Mouse (Mus musculus) heart, postnatal 25 days (tissue): ENCODE results near the gene Wdr25. TPM values are rescaled to one million over a fixed set of nuclear protein-coding genes. Genes with fewer than 3 reads are reported as not detected.

ENCODE experiments used
- DNase-seq: peaks from one replicate; pipeline ENCODE4 v3.0.0; 2022; ENCODE audit warnings: low spot score
- intact Hi-C: fragments of 180-260 bp; cut with DNase I; formaldehyde crosslinking; loops from one replicate; pipeline ENCODE4 v1.15.1; 2025
- total RNA-seq, 2 experiments: library from RNA; stranded (reverse); gene quantifications; 2 replicates each; pipeline ENCODE4 v1.2.3; 2021

Wdr25 gene
- total RNA-seq, 2 experiments from 2014 or later: 3.9 TPM

DNA sequence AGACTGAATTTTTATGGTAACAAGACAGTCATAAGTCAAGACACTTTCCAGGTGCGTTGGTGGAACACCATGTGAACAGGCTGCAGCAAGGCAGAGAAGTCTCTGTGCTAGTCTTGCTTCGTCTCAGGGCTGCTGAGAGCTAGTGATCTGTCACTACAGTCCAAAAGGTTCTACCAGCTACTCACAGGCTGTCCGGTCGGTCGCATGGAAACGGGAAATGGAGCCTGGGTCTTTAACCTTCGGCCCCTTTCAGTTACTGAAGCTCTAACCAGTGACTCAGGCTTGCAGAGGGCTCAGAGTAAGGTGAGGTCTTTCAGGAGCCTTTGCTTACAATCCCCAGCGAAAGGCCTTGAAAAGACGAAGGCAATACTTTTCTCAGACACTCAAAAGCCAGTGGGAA, 78.0 kb downstream of the Wdr25 start:
- no peak for DNase-seq
- intact Hi-C loops: no loop called here

DNA sequence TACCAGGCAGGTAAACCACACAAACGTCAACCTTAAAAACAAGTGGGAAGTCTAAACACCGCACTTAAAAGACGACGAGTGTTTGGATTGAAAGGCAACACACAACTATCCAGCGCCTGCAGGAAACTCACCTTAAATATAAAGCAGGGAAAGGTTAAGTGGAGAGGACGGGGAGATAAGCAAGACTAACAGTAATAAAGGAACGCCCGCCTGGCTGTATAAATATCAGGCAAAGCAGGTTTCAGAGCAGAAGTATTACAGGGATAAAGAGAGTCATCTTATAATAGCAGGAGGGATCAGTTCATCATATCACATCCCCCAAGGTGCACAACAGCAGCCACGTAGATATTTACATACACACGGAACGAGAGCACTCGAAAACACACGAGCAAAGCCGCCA, 78.8 kb downstream of the Wdr25 start:
- intact Hi-C loops: no loop called here

DNA sequence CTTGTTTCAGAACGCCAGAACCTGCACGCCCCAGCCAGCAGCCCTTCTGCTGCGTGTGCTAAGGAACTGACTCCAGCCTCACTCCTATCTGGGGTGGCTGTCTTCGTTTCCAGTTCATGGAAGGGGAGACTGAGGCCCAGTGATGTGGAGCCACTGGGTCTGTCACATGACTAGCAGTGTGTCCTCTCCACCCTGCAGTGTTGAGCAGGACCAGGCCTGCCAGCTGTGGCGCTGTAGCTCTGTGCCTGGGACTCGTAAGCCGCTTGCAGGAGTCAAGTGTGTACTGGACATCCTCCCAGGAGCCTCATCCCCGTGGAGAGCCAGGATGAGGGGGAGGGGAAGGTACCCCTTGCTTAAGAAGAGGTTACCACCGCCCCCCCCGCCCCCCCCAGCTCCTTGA, 86.5 kb downstream of the Wdr25 start:
- no peak for DNase-seq
- intact Hi-C loops: no loop called here

More for the DNA sequence above, 78.8 kb downstream of the Wdr25 start:
- no peak for DNase-seq

DNA sequence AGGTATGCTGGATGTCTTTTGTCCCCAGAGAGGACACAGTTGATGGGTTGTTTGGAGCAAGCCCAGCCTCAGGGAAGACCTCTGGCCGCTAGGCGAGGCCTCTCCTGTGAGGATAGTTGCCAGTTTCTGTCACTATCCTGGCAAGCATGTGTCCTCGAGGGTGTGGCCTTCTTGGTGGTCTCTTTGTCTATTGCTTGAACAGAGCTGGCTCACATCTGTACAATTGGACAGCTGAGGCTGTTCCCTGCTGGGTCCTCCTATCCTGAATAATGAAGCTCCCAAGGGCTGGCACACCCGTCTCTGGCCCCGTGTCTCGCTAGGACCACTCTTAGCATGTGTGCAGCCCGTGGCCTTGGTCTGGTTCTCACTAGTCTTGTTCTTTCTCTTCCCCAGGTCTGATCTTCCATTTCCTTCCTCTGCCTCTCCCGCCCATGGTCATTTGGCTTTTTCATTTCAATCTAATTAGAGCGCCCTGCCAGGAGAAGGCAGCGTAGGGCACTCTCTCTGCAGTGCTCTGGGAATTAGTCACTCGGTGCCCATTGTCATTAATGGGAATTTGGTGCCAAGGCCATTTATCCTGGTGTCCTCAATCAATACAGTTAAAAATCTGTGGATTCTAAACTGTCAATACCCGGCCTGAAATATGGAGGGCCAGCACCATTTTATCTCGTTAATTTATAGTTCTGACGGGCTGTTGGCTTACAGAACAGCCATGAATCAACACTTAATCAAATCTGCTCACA, 88.7 kb downstream of the Wdr25 start:
- intact Hi-C loops: no loop called here

DNA sequence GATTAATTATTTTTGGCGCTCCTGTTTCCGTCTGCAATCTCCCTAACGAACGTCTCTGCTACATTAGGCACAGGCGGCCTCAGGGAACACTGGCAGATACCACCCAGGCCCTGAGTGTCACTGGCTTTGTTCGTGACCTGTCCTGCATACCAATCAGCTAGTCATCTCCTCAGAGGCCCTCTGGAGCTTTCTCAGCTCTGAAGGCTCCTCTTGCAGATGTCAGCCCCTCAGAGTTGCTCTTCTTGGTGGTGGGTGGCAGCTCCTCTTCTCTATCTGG, 89.2 kb downstream of the Wdr25 start:
- intact Hi-C loops: no loop called here
- no peak for DNase-seq

More for the DNA sequence above, 88.7 kb downstream of the Wdr25 start:
- DNase-seq: no peak

DNA sequence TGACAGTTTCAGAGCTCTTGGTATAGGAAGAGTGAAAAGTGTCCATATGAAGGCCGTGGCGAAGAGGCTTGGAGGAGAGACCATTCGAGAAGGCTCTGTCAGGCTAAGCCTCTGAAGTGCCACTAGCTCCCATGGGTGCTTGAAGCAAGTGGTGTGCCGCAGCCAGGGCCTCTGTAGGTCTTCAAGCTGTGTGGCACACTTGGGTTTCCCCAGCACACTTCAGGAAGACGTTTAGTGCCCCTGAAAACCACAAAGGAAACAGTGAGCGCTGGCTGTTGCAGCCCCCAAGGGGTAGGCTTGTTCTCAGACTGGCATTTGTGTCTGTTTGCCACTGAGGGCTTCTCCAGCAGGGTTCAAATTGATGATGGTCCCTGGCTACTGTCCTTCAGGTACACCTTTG, 90.1 kb downstream of the Wdr25 start:
- DNase-seq: no peak
- intact Hi-C loops: no loop called here

DNA sequence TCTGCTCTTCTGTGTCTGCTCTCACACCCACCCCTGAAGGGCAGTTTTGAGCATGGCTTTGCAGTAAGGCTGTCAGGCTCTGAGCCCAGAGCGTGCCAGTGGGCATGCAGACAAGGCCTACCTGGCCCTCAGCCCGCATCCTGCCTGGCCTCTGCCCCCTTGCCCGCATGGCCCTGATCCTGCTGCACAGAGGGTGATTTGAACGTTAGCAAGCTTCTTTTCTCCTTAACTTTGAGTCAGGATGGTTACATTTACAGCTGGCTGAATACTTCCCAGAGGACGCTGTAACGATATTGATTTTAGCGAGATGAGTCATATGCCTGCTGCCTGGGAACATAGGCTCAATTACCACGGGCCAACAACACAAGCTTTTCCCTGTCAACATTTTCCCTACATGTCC, 91.0 kb downstream of the Wdr25 start:
- no peak for DNase-seq
- intact Hi-C loops: no loop called here

DNA sequence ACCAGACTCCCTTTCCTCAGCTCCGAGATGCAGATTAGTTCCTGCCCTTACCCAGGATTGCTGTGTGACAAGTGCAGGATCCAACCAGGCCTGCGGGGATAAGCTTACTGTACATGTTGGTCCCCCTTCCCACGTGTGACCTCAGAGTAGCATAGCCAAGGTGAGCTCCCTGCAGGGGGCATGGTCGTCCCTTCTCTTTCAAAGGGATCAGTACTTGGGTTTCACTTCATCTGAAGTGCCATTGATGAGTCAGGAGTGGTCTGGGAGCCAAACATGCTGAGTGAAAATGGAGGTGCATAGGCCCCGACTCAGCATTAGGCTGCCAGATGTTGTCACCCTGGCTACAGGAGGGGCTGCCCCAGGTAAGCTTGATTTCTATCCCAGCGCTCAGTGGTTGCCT, 91.6 kb downstream of the Wdr25 start:
- intact Hi-C loops: no loop called here

DNA sequence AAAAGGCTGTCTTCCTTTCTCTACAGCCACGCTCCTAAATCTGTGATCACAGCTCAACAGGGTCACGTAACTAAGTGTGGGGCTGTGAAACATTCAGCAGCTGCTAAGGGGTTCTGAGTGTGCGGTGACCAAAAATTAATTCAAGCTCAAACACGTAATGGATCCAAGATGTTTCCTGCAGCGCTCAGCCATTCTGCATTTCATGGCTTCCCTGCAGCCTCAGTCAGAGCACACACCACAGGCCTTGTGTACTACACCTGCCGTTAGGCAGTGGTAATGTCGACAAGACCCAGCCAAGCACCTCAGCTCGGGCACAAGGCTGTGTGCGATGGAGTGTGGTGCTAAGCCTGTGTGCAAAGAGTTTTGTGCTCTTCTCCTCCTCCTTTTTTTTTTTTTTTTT, 94.0 kb downstream of the Wdr25 start:
- intact Hi-C loops: no loop called here

More for the DNA sequence above, 91.6 kb downstream of the Wdr25 start:
- DNase-seq: no peak

DNA sequence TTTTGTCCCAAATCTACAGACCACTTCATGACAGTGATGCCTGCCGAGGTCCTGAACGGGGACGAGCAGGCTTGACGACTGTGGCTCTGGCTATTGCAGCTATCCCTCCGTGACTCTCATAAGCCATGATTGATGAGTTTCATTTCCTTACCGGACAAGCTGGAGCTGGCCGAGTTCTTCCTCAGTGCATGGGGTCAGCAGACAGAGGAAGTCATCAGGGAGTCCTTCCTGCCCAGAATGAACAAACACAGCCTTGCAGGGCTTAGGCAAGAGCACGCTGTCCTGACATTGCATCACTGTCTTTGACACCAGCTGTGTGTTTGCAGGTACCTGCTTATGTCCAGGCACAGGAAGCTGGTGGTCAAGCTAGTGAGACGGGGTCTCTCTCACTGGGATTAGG, 97.0 kb downstream of the Wdr25 start:
- no peak for DNase-seq
- intact Hi-C loops: no loop called here

More for the DNA sequence above, 94.0 kb downstream of the Wdr25 start:
- no peak for DNase-seq

DNA sequence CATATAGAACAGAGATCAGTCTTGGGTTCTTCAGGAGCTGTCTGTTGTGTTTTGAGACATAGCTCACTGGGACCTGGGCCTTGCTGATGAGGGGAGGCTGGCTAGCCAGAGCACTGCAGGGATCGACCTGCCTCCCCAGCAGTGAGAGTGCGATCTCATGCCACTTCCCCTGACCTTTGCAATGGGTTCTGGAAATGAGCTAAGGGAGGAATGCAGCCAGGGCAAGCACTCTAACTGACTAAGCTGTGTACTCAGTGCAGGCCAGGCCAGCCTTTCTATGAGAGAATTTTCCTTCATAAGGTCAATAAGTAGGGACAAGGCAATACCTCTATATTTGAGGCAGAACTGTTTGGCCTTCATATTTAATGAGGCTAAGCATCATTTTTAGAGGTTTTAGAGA, 99.6 kb downstream of the Wdr25 start:
- intact Hi-C loops: no loop called here
- no peak for DNase-seq

DNA sequence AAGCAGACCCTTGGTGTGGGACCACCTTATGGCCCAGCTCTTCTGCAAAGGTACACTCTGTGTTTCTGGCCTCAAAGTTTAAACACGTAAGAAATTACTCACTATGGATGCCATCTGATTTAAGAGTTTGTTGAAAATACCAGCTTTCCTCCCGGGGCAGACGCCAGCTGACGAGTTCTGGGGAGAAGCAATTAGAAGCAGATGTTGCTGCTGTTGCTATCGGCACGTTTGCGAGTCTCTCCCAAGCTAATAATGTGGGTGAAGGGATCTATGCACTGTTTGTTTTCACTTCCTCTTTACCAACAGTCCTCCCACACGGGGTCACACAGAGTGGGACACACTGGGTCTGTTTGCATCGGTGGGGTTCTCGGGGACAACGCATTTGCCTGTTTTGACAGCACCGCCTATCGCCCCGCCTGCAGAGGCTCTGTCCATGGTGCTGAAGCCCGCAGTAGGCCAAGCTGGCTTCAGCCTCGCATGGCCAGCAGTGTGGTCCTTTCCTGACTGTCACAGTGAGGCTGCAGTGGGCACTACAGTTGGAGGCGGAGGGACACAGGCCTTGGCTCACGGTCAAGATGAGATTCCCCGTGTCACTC, 101.1 kb downstream of the Wdr25 start:
- DNase-seq: peak; percentile 17
- intact Hi-C loops: no loop called here

DNA sequence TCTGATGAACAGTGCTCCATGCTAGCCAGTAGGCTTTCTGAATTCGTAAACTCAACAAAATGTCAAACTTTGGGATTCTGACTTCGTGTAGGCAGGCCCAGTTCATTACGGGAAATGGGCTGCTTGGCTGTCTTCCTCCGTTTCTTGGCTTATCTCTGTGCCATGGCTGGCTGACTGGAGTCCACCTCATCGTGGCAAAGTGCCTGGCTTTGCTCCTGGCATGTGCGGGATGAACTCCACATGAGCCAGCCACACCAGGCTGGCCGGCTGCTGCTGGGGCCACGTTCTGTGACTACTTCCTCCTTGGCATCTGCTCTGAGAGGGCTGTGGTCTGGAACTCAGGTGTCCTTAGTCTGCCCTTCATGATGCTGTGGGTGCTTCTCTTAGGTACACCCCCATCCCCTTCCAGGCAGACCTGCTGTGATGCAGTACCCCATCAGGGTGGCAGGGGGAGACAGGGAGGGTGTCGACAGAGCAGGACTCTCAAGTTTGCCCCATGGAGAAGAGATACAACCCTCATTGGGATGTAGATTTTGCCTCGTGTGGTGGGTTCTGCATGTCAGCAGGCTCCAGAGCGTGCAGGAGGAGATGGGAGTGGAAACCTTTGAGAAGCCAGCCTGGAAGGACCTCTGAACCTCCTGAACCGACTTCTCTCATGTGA, 102.7 kb downstream of the Wdr25 start:
- intact Hi-C loops: no loop called here

DNA sequence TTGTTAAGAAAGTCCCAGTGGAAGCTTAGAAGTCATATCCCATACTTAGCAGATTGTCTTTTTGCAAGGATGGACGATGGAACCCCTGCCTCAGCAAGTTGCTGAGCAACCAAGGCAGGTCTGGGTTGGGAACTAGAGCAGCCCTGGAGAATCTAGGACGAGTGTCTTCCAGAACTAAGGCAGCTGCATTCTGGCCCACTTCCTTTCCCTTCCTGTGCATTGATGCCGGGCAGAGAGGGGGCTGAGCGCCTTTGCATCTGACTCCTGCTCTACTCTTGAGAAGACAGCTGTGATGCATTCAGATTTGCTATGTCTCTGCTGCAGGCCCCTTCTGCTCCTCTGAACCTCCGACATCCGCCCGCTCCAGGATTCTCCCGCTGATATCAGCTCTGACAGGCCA, 103.8 kb downstream of the Wdr25 start:
- no peak for DNase-seq
- intact Hi-C loops: no loop called here

More for the DNA sequence above, 102.7 kb downstream of the Wdr25 start:
- no peak for DNase-seq

DNA sequence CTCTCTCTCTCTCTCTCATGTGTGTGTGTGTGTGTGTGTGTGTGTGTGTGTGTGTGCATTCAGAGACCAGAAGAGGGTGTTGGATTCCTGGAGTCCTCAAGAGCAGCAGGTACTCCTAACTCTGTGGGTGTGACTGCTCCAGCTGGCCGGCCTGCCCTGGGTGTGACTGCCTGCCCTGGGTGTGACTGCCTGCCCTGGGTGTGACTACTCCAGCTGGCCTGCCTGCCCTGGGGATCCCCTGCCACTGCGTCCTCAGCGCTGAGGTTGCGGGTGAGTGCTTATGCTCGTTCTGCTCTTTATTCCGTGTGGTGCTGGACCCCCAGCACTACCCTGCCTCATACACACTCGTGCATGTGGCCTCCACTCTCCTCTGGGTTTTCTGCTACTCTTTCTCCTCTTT, 109.5 kb downstream of the Wdr25 start:
- intact Hi-C loops: no loop called here
- DNase-seq: no peak

DNA sequence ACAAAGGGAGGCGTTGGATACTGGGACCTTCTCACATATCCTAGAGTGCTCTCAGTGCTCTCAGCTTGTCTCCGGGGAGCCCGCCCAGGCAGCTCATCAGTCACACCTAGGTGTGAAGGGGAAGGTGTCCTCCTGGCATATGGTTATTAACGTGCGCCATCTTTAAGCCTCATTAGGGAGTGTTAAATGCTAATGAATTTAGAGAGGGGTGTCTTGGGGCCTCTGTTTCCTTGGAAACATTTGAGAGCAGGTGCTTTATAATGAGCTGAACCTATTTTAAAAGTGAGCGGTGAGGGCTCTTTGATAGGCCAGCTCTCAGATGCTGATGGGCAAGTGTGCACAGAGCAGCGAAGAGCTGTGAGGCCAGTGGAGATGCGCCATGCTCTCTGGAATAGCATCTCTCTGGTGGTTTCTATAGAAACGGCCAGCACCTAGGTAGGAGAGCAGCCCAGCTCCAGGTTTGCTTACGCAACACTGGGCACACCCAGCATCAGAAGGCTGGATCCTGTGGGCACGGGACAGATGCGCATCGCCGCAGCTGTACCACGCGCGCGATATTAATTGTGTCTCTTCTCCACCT, 116.7 kb downstream of the Wdr25 start:
- intact Hi-C loops: no loop called here
- no peak for DNase-seq

DNA sequence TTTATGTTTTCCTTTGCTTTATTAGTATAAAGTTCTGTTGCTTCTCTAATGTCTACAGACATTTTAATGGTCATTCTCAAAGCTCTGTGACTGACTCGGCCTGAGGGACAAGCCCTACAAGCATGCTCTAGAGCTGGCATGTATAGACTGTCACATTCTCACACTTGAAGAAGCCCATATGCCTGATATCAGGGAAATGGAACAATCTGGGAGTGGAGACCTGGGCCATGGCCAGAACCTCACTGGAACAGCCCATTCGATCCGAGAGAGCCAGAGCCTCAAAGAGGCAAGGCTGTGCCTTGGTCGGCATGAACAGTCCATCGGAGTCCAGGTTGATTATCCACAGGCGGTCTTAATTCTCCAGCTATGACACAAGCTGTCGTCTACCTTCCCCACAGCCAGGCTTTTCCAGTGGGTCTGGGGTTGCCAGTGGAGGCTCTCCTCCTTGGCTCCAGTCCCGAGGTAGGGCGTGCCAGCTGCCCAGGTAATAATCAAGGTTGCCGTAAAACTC, 128.8 kb downstream of the Wdr25 start:
- intact Hi-C loops: no loop called here
- DNase-seq: no peak

DNA sequence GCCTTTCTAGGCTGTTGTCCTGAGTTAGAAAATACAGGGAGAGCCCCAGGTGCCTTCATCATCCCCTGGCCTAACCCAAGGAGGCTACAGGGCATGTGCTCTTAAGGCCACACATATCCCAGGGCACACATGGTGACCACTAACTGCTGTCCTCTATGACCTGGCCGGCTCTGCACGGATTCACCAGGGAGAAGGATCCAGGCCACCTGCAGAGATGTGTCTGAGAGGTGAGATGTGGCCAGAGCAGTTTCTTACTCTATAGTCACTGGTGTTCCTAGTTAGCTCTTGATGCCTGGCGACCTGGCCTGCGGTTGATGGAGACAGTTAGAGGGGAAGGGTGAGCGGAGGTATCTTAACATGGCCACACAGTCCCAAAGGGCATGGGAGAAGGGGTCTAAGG, 129.5 kb downstream of the Wdr25 start:
- intact Hi-C loops: no loop called here
- no peak for DNase-seq

DNA sequence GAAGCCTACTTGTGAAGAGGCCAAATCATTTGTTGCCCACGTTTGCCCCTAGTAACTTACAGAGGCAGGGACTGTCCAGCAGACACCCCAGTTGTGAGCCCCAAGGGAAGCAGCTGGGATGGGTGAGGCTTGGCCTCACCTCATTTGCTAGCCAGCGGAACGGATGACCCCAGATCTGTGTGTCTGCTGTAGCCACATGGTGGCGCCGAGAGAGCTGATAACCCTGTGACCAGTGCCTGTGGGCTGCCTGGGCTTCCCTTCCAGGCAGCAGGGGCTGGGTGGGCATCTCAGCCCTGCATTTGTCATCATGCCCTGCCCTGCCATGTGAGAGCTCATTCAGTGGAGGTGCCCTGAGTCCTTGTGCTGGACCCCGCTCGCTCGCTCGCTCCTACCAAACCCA, 130.3 kb downstream of the Wdr25 start:
- DNase-seq: no peak
- intact Hi-C loops: no loop called here

DNA sequence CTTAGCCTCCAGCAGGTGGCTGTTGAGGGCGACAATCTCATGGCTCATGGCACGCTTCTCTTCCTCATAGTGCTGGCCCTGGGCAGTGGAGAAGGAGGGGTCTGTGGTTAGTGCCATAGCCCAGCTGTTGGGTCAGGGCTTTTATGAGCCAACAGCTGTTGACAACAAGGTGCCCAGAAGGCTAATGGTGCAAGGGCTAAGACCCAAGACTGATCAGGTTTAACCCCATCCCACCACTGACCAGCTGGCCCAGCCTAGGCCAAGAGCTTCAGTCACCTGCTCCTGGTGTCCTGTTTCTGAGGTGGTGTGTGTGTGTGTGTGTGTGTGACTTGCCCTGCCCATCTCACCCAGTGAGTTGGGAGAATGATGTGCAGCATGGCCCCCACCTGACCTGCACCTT, 143.6 kb downstream of the Wdr25 start:
- intact Hi-C loops: no loop called here
- no peak for DNase-seq

DNA sequence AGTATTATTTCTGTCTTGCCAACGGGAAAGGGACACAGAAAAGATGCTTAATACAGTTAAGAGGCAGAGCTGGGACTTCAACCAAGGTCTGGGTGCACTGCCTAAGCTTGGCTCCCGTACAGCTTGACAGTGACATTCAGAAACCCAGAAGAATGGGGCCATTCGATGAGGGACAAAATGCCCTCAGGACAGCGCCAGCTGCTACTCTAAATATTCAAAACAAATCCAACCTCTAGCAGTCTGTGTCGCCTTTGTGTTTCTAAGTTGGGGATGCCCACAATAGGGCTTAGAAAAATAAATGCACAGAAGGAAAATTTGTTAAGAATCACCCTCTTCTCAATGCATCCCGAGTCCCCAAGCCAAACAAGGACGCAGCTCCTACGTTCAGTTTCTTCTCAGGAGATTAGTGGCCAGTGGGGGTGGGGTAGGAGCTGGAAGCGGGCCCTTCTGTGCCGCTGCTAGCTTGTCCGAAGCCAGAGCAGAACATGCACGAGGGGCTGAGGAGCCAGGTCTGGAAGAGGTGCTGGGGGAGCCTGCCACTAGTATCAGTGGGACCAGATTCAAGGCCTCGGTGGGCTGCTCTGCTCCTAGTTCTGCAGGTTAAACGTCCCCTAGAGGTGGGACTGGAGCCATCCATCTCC, 144.9 kb downstream of the Wdr25 start:
- no peak for DNase-seq
- intact Hi-C loops: no loop called here
